Mouse (Mus musculus) embryonic facial prominence, embryonic 12.5 days (tissue): ENCODE measurements around the gene Ube2j1. TPM values are rescaled to one million over a fixed set of nuclear protein-coding genes. Genes with fewer than 3 reads are reported as not detected.

Experiments
- ATAC-seq: fragments of 200-750 bp; cut with Nextera tagmentation; 2 replicates; pipeline ENCODE4 v1.8.0; 2017; ENCODE audit not compliant: insufficient number of reproducible peaks, insufficient read depth, low FRiP score, low TSS enrichment
- H3K27ac ChIP-seq: fragments of 300-500 bp; sonication (generic); 2 replicates; pipeline ENCODE4 v1.5.1; 2016; ENCODE audit warnings: mild to moderate bottlenecking
- H3K27me3 ChIP-seq: fragments of 300-500 bp; sonication (generic); 2 replicates; pipeline ENCODE4 v1.6.1; 2016; ENCODE audit warnings: mild to moderate bottlenecking, moderate library complexity
- H3K36me3 ChIP-seq: fragments of 300-500 bp; sonication (generic); 2 replicates; pipeline ENCODE4 v1.6.1; 2016; ENCODE audit warnings: mild to moderate bottlenecking
- H3K4me1 ChIP-seq: fragments of 300-500 bp; sonication (generic); 2 replicates; pipeline ENCODE4 v1.6.1; 2016
- H3K4me2 ChIP-seq: fragments of 300-500 bp; sonication (generic); replicated peaks from 2 replicates; pipeline ENCODE4 v1.6.1; 2016; ENCODE audit warnings: mild to moderate bottlenecking, moderate library complexity
- H3K4me3 ChIP-seq: fragments of 300-500 bp; sonication (generic); 2 replicates; pipeline ENCODE4 v1.5.1; 2016; ENCODE audit warnings: mild to moderate bottlenecking
- H3K9ac ChIP-seq: fragments of 300-500 bp; sonication (generic); 2 replicates; pipeline ENCODE4 v1.6.1; 2016; ENCODE audit warnings: mild to moderate bottlenecking, moderate library complexity
- H3K9me3 ChIP-seq: fragments of 300-500 bp; sonication (generic); 2 replicates; pipeline ENCODE4 v1.6.1; 2016; ENCODE audit warnings: mild to moderate bottlenecking, moderate library complexity
- WGBS: fragments of 180-500 bp; shearing (Covaris S2); methylation state at CpG from one replicate; pipeline ENCODE4 v1.1.7; 2016; 5-methylcytosine and 5-hydroxymethylcytosine counted together
- polyA plus RNA-seq: library from polyadenylated mRNA; unstranded; fragments of >200 nt; fragmentation: Nextera tagmentation; extraction: Ambion mirVana; gene quantifications from 2 replicates; pipeline ENCODE4 v1.2.1, GENCODE M21; 2016

Gene Ube2j1
- polyA plus RNA-seq, 1 experiment from 2014 or later: 39.7 TPM

DNA sequence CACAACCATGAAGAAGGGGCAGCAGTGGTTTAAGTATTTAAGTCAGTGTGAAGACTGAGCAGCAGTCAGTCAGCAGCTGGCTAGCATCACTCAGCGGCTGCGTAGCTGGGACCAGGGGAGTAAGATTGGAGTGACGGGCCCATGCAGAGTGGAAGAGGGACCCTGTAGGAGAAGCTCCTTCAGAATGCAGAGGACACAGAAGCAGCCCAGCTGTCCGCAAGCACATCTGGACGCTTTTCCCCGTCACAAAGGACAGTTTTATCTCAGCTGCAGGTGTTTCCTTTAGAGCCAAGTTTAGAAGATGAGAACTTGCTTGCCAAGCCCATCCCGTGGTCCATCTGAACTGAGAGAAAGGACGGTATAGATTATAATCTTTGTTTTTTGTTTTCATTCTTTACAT is 6.8 kb upstream of the Ube2j1 start:
- 74% methylated on average over 8 of the region's 8 CpGs for WGBS
- Histone ChIP-seq H3K9ac (no peak overlapping the region), H3K36me3 (0 out of 2 replicates have a peak, but pooled peaks cover 5% of the 10 kb centered on the region), H3K4me3 (no peak overlapping the region), H3K4me1 (no peaks in the 10 kb centered on the region), H3K9me3 (no peaks in the 10 kb centered on the region), H3K27me3 (no peaks in the 10 kb centered on the region), H3K27ac (no peak overlapping the region), H3K4me2 (no peak overlapping the region)
- no peak for ATAC-seq

DNA sequence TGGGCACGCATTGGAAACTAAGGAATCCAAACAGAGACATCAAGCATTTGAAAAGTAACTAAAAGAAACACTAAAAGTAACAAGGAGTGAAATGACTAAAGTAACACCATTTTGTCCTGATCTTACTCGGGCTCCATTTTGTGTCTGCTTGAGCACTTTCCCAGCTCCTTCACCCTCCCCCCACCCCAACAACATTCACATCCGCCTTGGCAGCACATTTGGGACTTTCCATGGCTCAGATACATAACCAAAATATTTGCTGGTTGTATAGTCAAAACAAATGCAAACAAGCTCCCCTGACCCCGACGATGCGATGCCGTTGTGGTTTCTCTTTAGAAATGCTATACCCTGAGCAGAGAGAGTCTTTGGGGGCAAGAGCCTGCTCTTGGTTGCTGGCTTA is 2.1 kb upstream of the Ube2j1 start:
- 84% methylated on average over 7 of the region's 7 CpGs for WGBS
- H3K4me2 ChIP-seq: no peak overlapping the region
- H3K9ac ChIP-seq: no peak overlapping the region
- H3K36me3 ChIP-seq: 0 out of 2 replicates have a peak, but pooled peaks cover 5% of the 10 kb centered on the region
- ATAC-seq: no peak
- peaks cover 11% of the 10 kb centered on the region for H3K4me1 ChIP-seq
- H3K4me3 ChIP-seq: no peak overlapping the region
- H3K27me3 ChIP-seq: no peaks in the 10 kb centered on the region
- H3K27ac ChIP-seq: no peak overlapping the region
- H3K9me3 ChIP-seq: no peaks in the 10 kb centered on the region

- Histone ChIP-seq H3K4me3 (peak overlapping the region; percentile 78), H3K27me3 (no peaks in the 10 kb centered on the region), H3K4me1 (peaks cover 11% of the 10 kb centered on the region), H3K9me3 (no peaks in the 10 kb centered on the region), H3K4me2 (peak overlapping the region; percentile 58), H3K36me3 (0 out of 2 replicates have a peak, but pooled peaks cover 7% of the 10 kb centered on the region), H3K27ac (peak overlapping the region; percentile 90), H3K9ac (peak overlapping the region; percentile 78)
- peak; percentile 83 for ATAC-seq
- 2% methylated on average over 55 of the region's 55 CpGs for WGBS
Observed at GRCm38 (mm10) chr4:33030264-33031194, 687 bp upstream of the Ube2j1 start.

- Histone ChIP-seq H3K4me1 (peaks cover 11% of the 10 kb centered on the region), H3K27ac (no peak overlapping the region; the same call in 1 of the 2 replicates), H3K4me3 (peak overlapping the region; percentile 78), H3K27me3 (no peaks in the 10 kb centered on the region), H3K9ac (peak overlapping the region; percentile 78), H3K9me3 (no peaks in the 10 kb centered on the region), H3K36me3 (peaks cover 18% of the 10 kb centered on the region), H3K4me2 (peak overlapping the region; percentile 58)
- ATAC-seq: no peak
- WGBS: 5% methylated on average over 4 of the region's 4 CpGs
Observed at GRCm38 (mm10) chr4:33032045-33032444, 829 bp downstream of the Ube2j1 start.

GRCm38 (mm10) chr4:33033515-33033914 is 2.3 kb downstream of the Ube2j1 start:
- no peak overlapping the region for H3K4me3 ChIP-seq
- H3K9me3 ChIP-seq: no peaks in the 10 kb centered on the region
- no peak for ATAC-seq
- H3K27ac ChIP-seq: no peak overlapping the region
- H3K36me3 ChIP-seq: peaks cover 19% of the 10 kb centered on the region
- peaks cover 11% of the 10 kb centered on the region for H3K4me1 ChIP-seq
- no peak overlapping the region for H3K9ac ChIP-seq
- 74% methylated on average over 6 of the region's 6 CpGs for WGBS
- H3K4me2 ChIP-seq: no peak overlapping the region
- H3K27me3 ChIP-seq: no peaks in the 10 kb centered on the region

DNA sequence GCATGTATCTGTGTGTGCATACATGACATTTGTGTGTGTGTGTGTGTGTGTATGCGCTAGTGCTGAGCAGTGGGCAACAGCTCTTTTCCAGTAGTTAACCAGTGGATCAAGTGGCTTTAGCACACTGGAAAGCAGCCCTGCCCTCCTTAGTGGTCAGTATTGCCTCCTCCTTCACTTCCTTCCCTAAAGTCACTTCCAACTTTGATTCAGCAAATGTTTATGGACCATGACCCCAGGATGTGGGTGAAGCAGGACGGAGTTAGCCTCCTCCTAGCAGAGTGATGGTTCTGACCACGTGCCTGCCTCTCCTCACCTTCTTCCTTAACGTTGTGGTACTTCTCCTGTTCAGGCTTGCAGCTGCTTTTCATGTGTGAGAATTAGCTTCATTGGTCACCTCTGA is 8.6 kb downstream of the Ube2j1 start:
- Histone ChIP-seq H3K27me3 (no peaks in the 10 kb centered on the region), H3K4me3 (no peak overlapping the region), H3K27ac (no peak overlapping the region), H3K9ac (no peak overlapping the region), H3K9me3 (no peaks in the 10 kb centered on the region), H3K36me3 (peaks cover 71% of the 10 kb centered on the region), H3K4me2 (no peak overlapping the region), H3K4me1 (no peaks in the 10 kb centered on the region)
- no peak for ATAC-seq
- WGBS: 86% methylated on average over 4 of the region's 4 CpGs

GRCm38 (mm10) chr4:33049601-33050000 is 18.4 kb downstream of the Ube2j1 start:
- Histone ChIP-seq H3K9ac (no peak overlapping the region), H3K27ac (no peak overlapping the region), H3K4me1 (no peaks in the 10 kb centered on the region), H3K9me3 (no peaks in the 10 kb centered on the region), H3K27me3 (no peaks in the 10 kb centered on the region), H3K36me3 (peaks cover 62% of the 10 kb centered on the region), H3K4me2 (no peak overlapping the region), H3K4me3 (no peak overlapping the region)
- 96% methylated on average over 11 of the region's 11 CpGs for WGBS
- ATAC-seq: no peak

- Histone ChIP-seq H3K9ac (no peak overlapping the region), H3K4me2 (no peak overlapping the region), H3K4me3 (no peak overlapping the region), H3K36me3 (peaks cover 41% of the 10 kb centered on the region), H3K27ac (no peak overlapping the region), H3K9me3 (no peaks in the 10 kb centered on the region), H3K27me3 (no peaks in the 10 kb centered on the region), H3K4me1 (no peaks in the 10 kb centered on the region)
- 86% methylated on average over 3 of the region's 3 CpGs for WGBS
- no peak for ATAC-seq
Observed at GRCm38 (mm10) chr4:33052055-33052454, 20.8 kb downstream of the Ube2j1 start.

GRCm38 (mm10) chr4:33052650-33053049 is 21.4 kb downstream of the Ube2j1 start:
- no peaks in the 10 kb centered on the region for H3K9me3 ChIP-seq
- H3K4me2 ChIP-seq: no peak overlapping the region
- no peak overlapping the region for H3K9ac ChIP-seq
- H3K4me3 ChIP-seq: no peak overlapping the region
- WGBS: 85% methylated on average over 5 of the region's 5 CpGs
- 0 out of 2 replicates have a peak, but pooled peaks have one; percentile 41 for ATAC-seq
- peaks cover 37% of the 10 kb centered on the region for H3K36me3 ChIP-seq
- no peaks in the 10 kb centered on the region for H3K27me3 ChIP-seq
- H3K4me1 ChIP-seq: no peaks in the 10 kb centered on the region
- no peak overlapping the region for H3K27ac ChIP-seq

GRCm38 (mm10) chr4:33054426-33054825 is 23.2 kb downstream of the Ube2j1 start:
- Histone ChIP-seq H3K27ac (no peak overlapping the region), H3K4me1 (no peaks in the 10 kb centered on the region; the same call in 1 of the 2 replicates), H3K9ac (no peak overlapping the region), H3K4me3 (no peak overlapping the region), H3K4me2 (no peak overlapping the region), H3K9me3 (no peaks in the 10 kb centered on the region), H3K27me3 (no peaks in the 10 kb centered on the region), H3K36me3 (peaks cover 23% of the 10 kb centered on the region)
- ATAC-seq: no peak

GRCm38 (mm10) chr4:33056317-33056716 is 25.1 kb downstream of the Ube2j1 start:
- Histone ChIP-seq H3K4me3 (no peak overlapping the region), H3K9ac (no peak overlapping the region), H3K36me3 (peaks cover 10% of the 10 kb centered on the region), H3K9me3 (no peaks in the 10 kb centered on the region), H3K27ac (no peak overlapping the region), H3K27me3 (no peaks in the 10 kb centered on the region), H3K4me1 (peaks cover 4% of the 10 kb centered on the region; the same call in 1 of the 2 replicates), H3K4me2 (no peak overlapping the region)
- no peak for ATAC-seq
- WGBS: 86% methylated on average over 1 of the region's 1 CpGs
